Mouse (Mus musculus): ENCODE measurements around the gene Wnk1. TPM values are rescaled to one million over a fixed set of nuclear protein-coding genes. Genes with fewer than 3 reads are reported as not detected.

The Wnk1 gene
- polyA plus RNA-seq, 1 experiment from 2014 or later, result 31.3 TPM

- no peaks in the 10 kb centered on the region for H3K27me3 ChIP-seq (replicated peaks)
Observed at GRCm38 (mm10) chr6:120069546-120069945, 31.1 kb upstream of the Wnk1 start.

GRCm38 (mm10) chr6:120065552-120066177, 27.2 kb upstream of the Wnk1 start:
- Histone ChIP-seq H3K9me3 (replicated peaks) (no peaks in the 10 kb centered on the region), H3K27ac (no peak overlapping the region), H3K27me3 (replicated peaks) (no peaks in the 10 kb centered on the region), H3K4me3 (no peak overlapping the region), H3K4me1 (peaks cover 12% of the 10 kb centered on the region), H3K36me3 (no peaks in the 10 kb centered on the region), H3K4me2 (no peak overlapping the region), H3K9ac (no peak overlapping the region)
- ATAC-seq, result peak; percentile 59; the same call in 1 of the 2 replicates
- WGBS (ENCODE audit: insufficient replicate concordance), result 29% methylated on average over 6 of the region's 6 CpGs

More at GRCm38 (mm10) chr6:120069546-120069945, 31.1 kb upstream of the Wnk1 start:
- 71% methylated on average over 3 of the region's 3 CpGs for WGBS (ENCODE audit: insufficient replicate concordance)
- no peak for ATAC-seq
- Histone ChIP-seq H3K9ac (no peak overlapping the region), H3K4me1 (peaks cover 10% of the 10 kb centered on the region), H3K36me3 (no peaks in the 10 kb centered on the region), H3K27ac (no peak overlapping the region), H3K4me3 (no peak overlapping the region), H3K9me3 (replicated peaks) (no peaks in the 10 kb centered on the region), H3K4me2 (no peak overlapping the region)

DNA sequence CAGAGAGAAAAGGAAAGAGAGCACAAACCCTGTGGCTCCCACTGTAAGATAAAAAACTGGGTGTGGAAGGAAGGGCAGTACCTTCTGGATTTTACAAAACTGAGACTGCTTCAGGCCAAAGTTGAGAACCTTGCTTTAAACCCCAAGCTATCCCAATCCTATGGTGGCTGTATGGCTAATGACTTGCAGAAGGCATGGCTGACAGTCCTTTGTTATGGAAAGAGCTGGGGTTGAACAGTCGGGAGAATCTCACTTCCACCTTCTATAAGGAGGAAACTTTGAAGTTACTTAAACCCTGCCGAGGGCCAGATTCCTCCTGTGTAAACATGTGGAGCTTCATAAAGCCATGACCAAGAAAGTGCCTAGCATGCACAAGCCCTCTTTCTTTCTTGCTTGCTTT, 26.2 kb upstream of the Wnk1 start:
- 60% methylated on average over 2 of the region's 2 CpGs for WGBS (ENCODE audit: insufficient replicate concordance)
- H3K27ac ChIP-seq, result no peak overlapping the region
- no peak overlapping the region for H3K4me3 ChIP-seq
- H3K4me1 ChIP-seq, result peaks cover 12% of the 10 kb centered on the region
- no peak for ATAC-seq
- H3K36me3 ChIP-seq, result no peaks in the 10 kb centered on the region
- no peak overlapping the region for H3K4me2 ChIP-seq
- no peak overlapping the region for H3K9ac ChIP-seq
- H3K9me3 ChIP-seq (replicated peaks), result no peaks in the 10 kb centered on the region
- no peaks in the 10 kb centered on the region for H3K27me3 ChIP-seq (replicated peaks)

- no peaks in the 10 kb centered on the region for H3K36me3 ChIP-seq
- H3K4me1 ChIP-seq, result peaks cover 12% of the 10 kb centered on the region
- WGBS (ENCODE audit: insufficient replicate concordance), result 83% methylated on average over 5 of the region's 5 CpGs
- H3K27ac ChIP-seq, result no peak overlapping the region
- no peak overlapping the region for H3K4me3 ChIP-seq
- H3K9me3 ChIP-seq (replicated peaks), result no peaks in the 10 kb centered on the region
- H3K4me2 ChIP-seq, result no peak overlapping the region
- ATAC-seq, result no peak
- H3K9ac ChIP-seq, result no peak overlapping the region
- no peaks in the 10 kb centered on the region for H3K27me3 ChIP-seq (replicated peaks)
Observed at GRCm38 (mm10) chr6:120062934-120063333, 24.5 kb upstream of the Wnk1 start.

DNA sequence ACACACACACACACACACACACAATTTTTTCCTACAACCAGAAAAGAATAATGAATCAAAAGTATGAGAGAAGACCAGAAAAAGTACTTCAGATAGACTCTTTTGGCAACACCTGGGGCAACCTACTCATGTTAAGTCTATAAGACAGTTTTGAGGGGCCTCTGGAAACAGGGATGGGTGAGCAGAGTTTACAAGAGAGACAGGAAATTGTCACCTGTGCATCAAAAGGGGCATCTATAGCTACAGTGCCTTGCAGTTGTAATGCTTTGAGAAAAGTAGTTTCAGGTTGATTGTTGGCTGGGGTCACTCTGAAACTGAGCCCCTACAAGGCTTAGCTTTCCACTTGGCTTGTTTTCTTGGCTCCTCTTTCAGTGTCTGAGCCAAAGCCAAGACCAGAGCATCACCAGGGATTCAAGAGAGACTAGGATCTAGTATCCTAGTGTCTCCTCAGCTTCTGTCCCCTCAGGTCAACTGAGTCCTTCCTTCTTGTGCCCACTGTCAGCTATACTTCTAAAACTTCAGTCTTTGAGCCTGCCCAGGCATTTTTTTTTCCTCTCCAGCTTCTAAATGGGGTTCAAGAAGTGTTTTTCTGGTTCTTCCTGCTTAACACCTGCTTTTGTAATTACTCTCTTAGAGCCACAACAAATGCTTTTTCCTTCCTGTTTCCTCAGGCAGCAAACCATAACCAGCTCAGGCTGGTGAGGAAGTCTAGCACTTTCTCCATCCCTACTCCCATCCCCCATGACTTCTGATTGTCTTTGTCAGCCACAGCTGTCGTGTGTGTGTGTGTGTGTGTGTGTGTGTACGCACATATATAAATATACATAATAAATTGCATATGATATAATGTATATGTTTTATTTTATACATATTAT, 17.4 kb upstream of the Wnk1 start:
- no peak for ATAC-seq
- Histone ChIP-seq H3K9me3 (replicated peaks) (no peaks in the 10 kb centered on the region), H3K27me3 (replicated peaks) (no peaks in the 10 kb centered on the region), H3K9ac (no peak overlapping the region), H3K4me3 (no peak overlapping the region), H3K27ac (no peak overlapping the region), H3K4me2 (no peak overlapping the region), H3K36me3 (no peaks in the 10 kb centered on the region), H3K4me1 (no peaks in the 10 kb centered on the region)
- WGBS (ENCODE audit: insufficient replicate concordance), result 31% methylated on average over 2 of the region's 2 CpGs

- no peaks in the 10 kb centered on the region for H3K4me1 ChIP-seq
- no peak overlapping the region for H3K9ac ChIP-seq
- no peaks in the 10 kb centered on the region for H3K27me3 ChIP-seq (replicated peaks)
- 66% methylated on average over 6 of the region's 6 CpGs for WGBS (ENCODE audit: insufficient replicate concordance)
- ATAC-seq, result no peak
- no peak overlapping the region for H3K4me3 ChIP-seq
- no peaks in the 10 kb centered on the region for H3K36me3 ChIP-seq
- H3K27ac ChIP-seq, result no peak overlapping the region
- no peak overlapping the region for H3K4me2 ChIP-seq
- no peaks in the 10 kb centered on the region for H3K9me3 ChIP-seq (replicated peaks)
Observed at GRCm38 (mm10) chr6:120054412-120054811, 15.9 kb upstream of the Wnk1 start.

DNA sequence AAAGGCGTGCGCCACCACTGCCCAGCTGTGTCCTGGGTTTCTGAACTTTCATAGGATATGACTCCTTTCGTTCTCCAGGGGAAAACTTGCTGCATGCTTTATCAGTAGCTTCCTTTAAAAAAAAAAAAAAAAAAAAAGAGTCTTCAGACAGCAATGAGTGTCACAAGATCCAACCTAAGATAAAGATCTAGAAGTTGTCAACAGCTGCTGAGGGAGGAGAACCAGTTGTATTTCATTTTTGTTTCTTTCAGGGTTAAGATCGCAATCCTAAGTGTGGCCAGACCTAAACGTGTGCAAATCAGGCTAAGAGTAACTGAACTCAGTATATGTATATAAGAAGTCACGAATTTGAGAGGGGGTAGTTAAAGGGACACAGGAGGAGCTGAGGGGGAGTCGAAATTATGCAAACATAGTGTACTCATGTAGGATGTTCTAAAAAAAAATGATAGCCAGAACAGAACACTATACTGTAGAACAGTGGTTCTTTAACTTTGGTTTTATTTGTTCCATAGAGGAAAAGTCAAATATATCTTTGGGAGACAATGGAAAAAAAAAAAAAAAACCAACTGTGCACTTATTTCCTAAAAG, 9.3 kb upstream of the Wnk1 start:
- 56% methylated on average over 7 of the region's 7 CpGs for WGBS (ENCODE audit: insufficient replicate concordance)
- no peak overlapping the region for H3K9ac ChIP-seq
- H3K27me3 ChIP-seq (replicated peaks), result no peaks in the 10 kb centered on the region

DNA sequence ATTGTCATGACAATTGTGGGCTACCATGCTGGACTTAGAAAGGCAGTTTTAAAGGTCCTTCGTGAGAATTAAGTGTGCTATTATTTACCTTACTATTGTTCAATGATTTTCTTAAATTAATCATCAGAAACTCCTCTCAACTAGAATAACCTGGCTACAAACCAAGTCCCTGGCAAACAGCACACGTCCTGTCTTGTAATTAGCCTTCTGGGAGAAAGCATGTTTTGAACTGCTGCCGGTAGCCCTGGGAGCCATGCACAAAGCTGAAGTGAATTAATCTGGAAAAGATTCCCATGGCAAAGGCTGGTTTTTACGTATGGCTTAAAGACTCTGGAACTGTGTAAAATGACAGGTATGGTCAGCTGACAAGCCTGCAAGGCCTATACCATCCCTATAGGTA, 6.9 kb upstream of the Wnk1 start:
- Histone ChIP-seq H3K4me3 (no peak overlapping the region), H3K9ac (no peak overlapping the region), H3K9me3 (replicated peaks) (no peaks in the 10 kb centered on the region), H3K27me3 (replicated peaks) (no peaks in the 10 kb centered on the region), H3K4me1 (peaks cover 3% of the 10 kb centered on the region; the same call in 1 of the 2 replicates), H3K36me3 (no peaks in the 10 kb centered on the region), H3K27ac (no peak overlapping the region), H3K4me2 (no peak overlapping the region)
- no peak for ATAC-seq
- WGBS (ENCODE audit: insufficient replicate concordance), result 73% methylated on average over 4 of the region's 4 CpGs

More for the DNA sequence above, 9.3 kb upstream of the Wnk1 start:
- no peak for ATAC-seq
- Histone ChIP-seq H3K36me3 (no peaks in the 10 kb centered on the region), H3K4me1 (no peaks in the 10 kb centered on the region), H3K4me2 (no peak overlapping the region), H3K27ac (no peak overlapping the region), H3K4me3 (no peak overlapping the region), H3K9me3 (replicated peaks) (no peaks in the 10 kb centered on the region)

DNA sequence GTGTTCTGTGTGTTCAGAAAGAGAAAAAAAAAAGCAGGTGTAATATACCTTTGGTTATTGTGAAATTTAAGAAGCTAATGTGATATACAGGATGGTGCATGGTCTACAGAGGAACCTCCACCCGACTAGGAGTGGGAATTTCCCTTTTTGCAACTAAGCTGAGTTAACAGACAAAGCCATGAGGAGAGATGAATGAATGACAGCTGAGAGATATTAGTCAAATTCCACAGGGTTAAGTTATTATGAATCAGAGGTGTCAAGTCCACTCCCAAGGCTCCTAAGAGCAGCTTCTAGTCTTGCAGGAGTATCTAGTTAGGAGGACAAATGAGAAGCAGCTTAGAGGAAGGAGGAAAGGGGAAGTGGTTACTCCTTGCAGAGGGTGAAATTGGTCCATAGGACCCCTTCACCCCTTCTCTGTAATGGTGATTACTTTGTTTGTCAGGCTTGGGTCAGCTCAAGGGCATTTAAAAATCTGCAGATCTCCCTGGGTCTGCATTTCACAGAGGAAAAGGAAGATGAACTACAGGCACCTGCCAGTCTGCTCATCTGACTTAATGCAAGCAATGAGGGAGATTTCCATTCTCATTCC, 4.3 kb upstream of the Wnk1 start:
- no peaks in the 10 kb centered on the region for H3K36me3 ChIP-seq
- no peaks in the 10 kb centered on the region for H3K27me3 ChIP-seq (replicated peaks)
- peaks cover 3% of the 10 kb centered on the region; the same call in 1 of the 2 replicates for H3K4me1 ChIP-seq
- ATAC-seq, result no peak
- no peak overlapping the region for H3K4me2 ChIP-seq
- WGBS (ENCODE audit: insufficient replicate concordance), result 32% methylated on average over 1 of the region's 1 CpGs
- H3K4me3 ChIP-seq, result no peak overlapping the region
- H3K9me3 ChIP-seq (replicated peaks), result no peaks in the 10 kb centered on the region
- H3K9ac ChIP-seq, result no peak overlapping the region
- H3K27ac ChIP-seq, result no peak overlapping the region

GRCm38 (mm10) chr6:120040557-120040857, 2.0 kb upstream of the Wnk1 start:
- Histone ChIP-seq H3K36me3 (peaks cover 6% of the 10 kb centered on the region), H3K9me3 (replicated peaks) (no peaks in the 10 kb centered on the region), H3K4me3 (no peak overlapping the region), H3K27me3 (replicated peaks) (no peaks in the 10 kb centered on the region), H3K4me1 (peaks cover 13% of the 10 kb centered on the region), H3K9ac (no peak overlapping the region), H3K4me2 (peak overlapping the region; percentile 27; the same call in 1 of the 2 replicates), H3K27ac (no peak overlapping the region)
- ATAC-seq, result no peak
- 89% methylated on average over 4 of the region's 4 CpGs for WGBS (ENCODE audit: insufficient replicate concordance)

DNA sequence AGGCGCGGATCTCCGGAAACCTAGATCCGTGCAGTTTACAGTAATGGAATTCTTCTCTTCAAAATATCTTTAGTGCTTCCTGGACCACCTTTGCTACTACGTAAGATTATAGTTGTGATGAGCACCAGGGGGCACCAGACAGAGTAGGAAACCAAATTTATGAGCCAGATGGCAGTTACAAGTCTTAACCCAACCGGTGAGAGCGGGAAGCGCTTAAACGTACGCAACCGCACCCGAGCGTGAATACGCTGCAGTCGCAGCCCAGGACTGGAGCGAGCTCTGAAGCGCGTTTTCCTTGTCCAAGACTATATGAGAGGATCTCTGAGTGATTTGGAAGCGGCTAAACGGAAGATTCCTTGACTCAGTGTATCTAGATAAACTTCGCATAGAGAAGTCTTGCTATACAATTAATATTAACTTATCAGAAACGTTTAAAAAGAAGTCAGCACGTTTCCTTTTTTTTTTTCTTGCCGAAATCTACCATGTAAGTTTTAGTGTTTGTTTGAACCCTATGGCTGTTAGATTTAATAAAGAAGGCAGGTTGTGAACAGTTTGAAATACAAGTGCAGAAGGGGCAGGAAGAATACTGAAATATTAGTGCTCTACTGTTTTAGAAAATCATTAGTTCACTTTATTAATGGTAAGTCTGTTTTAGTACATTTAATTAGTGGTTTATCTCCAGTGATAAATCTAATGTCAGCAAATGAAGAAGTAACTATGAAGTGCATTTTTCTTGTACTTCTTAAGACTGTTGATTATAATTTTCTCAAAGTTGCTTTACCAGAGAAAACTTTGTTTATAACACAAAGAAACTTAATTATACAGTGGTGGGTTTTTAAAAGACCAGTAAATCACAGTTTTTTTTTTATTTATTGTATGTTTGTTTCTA, 1.4 kb upstream of the Wnk1 start:
- under 1% methylated on average over 24 of the region's 24 CpGs for WGBS (ENCODE audit: insufficient replicate concordance)
- H3K9ac ChIP-seq, result peak overlapping the region; percentile 75
- no peaks in the 10 kb centered on the region for H3K27me3 ChIP-seq (replicated peaks)
- peak overlapping the region; percentile 84 for H3K4me3 ChIP-seq
- peak overlapping the region; percentile 95 for H3K27ac ChIP-seq
- peaks cover 16% of the 10 kb centered on the region for H3K4me1 ChIP-seq
- peaks cover 9% of the 10 kb centered on the region for H3K36me3 ChIP-seq
- ATAC-seq, result peak; percentile 32
- H3K9me3 ChIP-seq (replicated peaks), result no peaks in the 10 kb centered on the region
- H3K4me2 ChIP-seq, result peak overlapping the region; percentile 78

All from liver, embryonic 12.5 days (tissue).